Mouse (Mus musculus) lung, embryonic 14.5 days (tissue): Measurements from ENCODE around the gene Slc25a35. TPM values are rescaled to one million over a fixed set of nuclear protein-coding genes. Genes with fewer than 3 reads are reported as not detected.

Source experiments
- ATAC-seq: fragments of 200-750 bp; cut with Nextera tagmentation; 2 replicates; pipeline ENCODE4 v1.8.0; 2017; ENCODE audit warnings: mild to moderate bottlenecking, moderate TSS enrichment, moderate library complexity; ENCODE audit not compliant: insufficient read depth
- DNase-seq: peaks from one replicate; pipeline ENCODE4 v3.0.0-alpha.2; 2015
- H3K27ac ChIP-seq: fragments of 300-500 bp; sonication (generic); 2 replicates; pipeline ENCODE4 v1.5.1; 2014; ENCODE audit warnings: low read depth, mild to moderate bottlenecking, moderate library complexity
- H3K27me3 ChIP-seq: fragments of 300-500 bp; sonication (generic); 2 replicates; pipeline ENCODE4 v1.6.1; 2014; ENCODE audit warnings: low read length, control low read depth; ENCODE audit not compliant: insufficient read depth
- H3K36me3 ChIP-seq: fragments of 300-500 bp; sonication (generic); 2 replicates; pipeline ENCODE4 v1.6.1; 2014; ENCODE audit warnings: control low read depth; ENCODE audit not compliant: insufficient read depth
- H3K4me1 ChIP-seq: fragments of 300-500 bp; sonication (generic); 2 replicates; pipeline ENCODE4 v1.6.1; 2014; ENCODE audit warnings: antibody characterized with exemption, control low read depth; ENCODE audit not compliant: insufficient read depth
- H3K4me2 ChIP-seq: fragments of 300-500 bp; sonication (generic); 2 replicates; pipeline ENCODE4 v1.6.1; 2014; ENCODE audit warnings: mild to moderate bottlenecking
- H3K4me3 ChIP-seq: fragments of 300-500 bp; sonication (generic); 2 replicates; pipeline ENCODE4 v1.5.1; 2014; ENCODE audit warnings: low read depth, low read length
- H3K9ac ChIP-seq: fragments of 300-500 bp; sonication (generic); 2 replicates; pipeline ENCODE4 v1.6.1; 2014
- H3K9me3 ChIP-seq: fragments of 300-500 bp; sonication (generic); 2 replicates; pipeline ENCODE4 v1.6.1; 2016; ENCODE audit warnings: low read depth, low read length, control low read depth
- CTCF ChIP-seq: IDR thresholded peaks from 2 replicates; pipeline ENCODE4 v1.5.1; 2016; ENCODE audit warnings: antibody characterized with exemption, low read depth
- WGBS: fragments of 180-500 bp; shearing (Covaris S2); extraction: QIAGEN DNeasy Blood & Tissue Kit; methylation state at CpG from one replicate; pipeline ENCODE4 v1.1.7; 2014; 5-methylcytosine and 5-hydroxymethylcytosine counted together
- polyA plus RNA-seq: library from polyadenylated mRNA; unstranded; fragments of >200 nt; fragmentation: Nextera tagmentation; extraction: Ambion mirVana; gene quantifications from 2 replicates; pipeline ENCODE4 v1.2.1, GENCODE M21; 2014

Gene Slc25a35
- polyA plus RNA-seq, 1 experiment from 2014 or later: 3.9 TPM

GRCm38 (mm10) chr11:68974059-68974450 lies 6.1 kb downstream of the Slc25a35 start:
- Histone ChIP-seq H3K4me3 (peak overlapping the region; percentile 44), H3K9me3 (no peaks in the 10 kb centered on the region), H3K27me3 (no peaks in the 10 kb centered on the region), H3K9ac (peak overlapping the region; percentile 21; the same call in 1 of the 2 replicates), H3K27ac (no peak overlapping the region), H3K36me3 (no peaks in the 10 kb centered on the region), H3K4me1 (no peaks in the 10 kb centered on the region; the same call in 1 of the 2 replicates), H3K4me2 (peak overlapping the region; percentile 73)
- ATAC-seq (peak; percentile 18; the same call in 1 of the 2 replicates), DNase-seq (no peak)
- no peak for TF ChIP-seq CTCF
- WGBS: 26% methylated on average over 6 of the region's 6 CpGs

GRCm38 (mm10) chr11:68975085-68975484 lies 7.2 kb downstream of the Slc25a35 start, which contains the start of gene Rangrf:
TSS of gene Rangrf (minus strand) at chr11:68975185.
- no peak for TF ChIP-seq CTCF
- H3K27ac ChIP-seq: no peak within 1 kb of the TSS
- H3K4me1 ChIP-seq: no peaks in the 10 kb centered on the region; the same call in 1 of the 2 replicates
- H3K27me3 ChIP-seq: no peaks in the 10 kb centered on the region
- ATAC-seq (no peak), DNase-seq (no peak)
- WGBS: 73% methylated on average over 7 of the region's 7 CpGs
- H3K36me3 ChIP-seq: no peaks in the 10 kb centered on the region
- peak within 1 kb of the TSS; percentile 21 for H3K9ac ChIP-seq
- H3K9me3 ChIP-seq: no peaks in the 10 kb centered on the region
- peak within 1 kb of the TSS; percentile 73 for H3K4me2 ChIP-seq
- peak within 1 kb of the TSS; percentile 44 for H3K4me3 ChIP-seq

- H3K27ac ChIP-seq: no peak overlapping the region
Measured at GRCm38 (mm10) chr11:68975601-68976000, 7.7 kb downstream of the Slc25a35 start.

GRCm38 (mm10) chr11:68979320-68979733 lies 11.4 kb downstream of the Slc25a35 start:
- WGBS: 34% methylated on average over 5 of the region's 5 CpGs
- DNase-seq (no peak), ATAC-seq (no peak)
- Histone ChIP-seq H3K36me3 (no peaks in the 10 kb centered on the region), H3K4me3 (no peak overlapping the region), H3K27ac (no peak overlapping the region), H3K27me3 (no peaks in the 10 kb centered on the region), H3K4me1 (no peaks in the 10 kb centered on the region), H3K9ac (no peak overlapping the region), H3K4me2 (no peak overlapping the region), H3K9me3 (no peaks in the 10 kb centered on the region)
- no peak for TF ChIP-seq CTCF

More at GRCm38 (mm10) chr11:68975601-68976000, 7.7 kb downstream of the Slc25a35 start:
- H3K27me3 ChIP-seq: no peaks in the 10 kb centered on the region
- DNase-seq: no peak
- no peak overlapping the region for H3K4me2 ChIP-seq
- H3K4me1 ChIP-seq: no peaks in the 10 kb centered on the region; the same call in 1 of the 2 replicates
- H3K36me3 ChIP-seq: no peaks in the 10 kb centered on the region
- H3K9ac ChIP-seq: no peak overlapping the region
- no peaks in the 10 kb centered on the region for H3K9me3 ChIP-seq
- H3K4me3 ChIP-seq: no peak overlapping the region
- 93% methylated on average over 1 of the region's 1 CpGs for WGBS
- TF ChIP-seq CTCF: no peak
- no peak for ATAC-seq

GRCm38 (mm10) chr11:68980919-68981318 lies 13.0 kb downstream of the Slc25a35 start:
- no peak for TF ChIP-seq CTCF
- H3K9me3 ChIP-seq: no peaks in the 10 kb centered on the region
- H3K27ac ChIP-seq: no peak overlapping the region
- 50% methylated on average over 3 of the region's 3 CpGs for WGBS
- no peak overlapping the region for H3K9ac ChIP-seq
- no peak overlapping the region for H3K4me2 ChIP-seq
- DNase-seq (no peak), ATAC-seq (no peak)
- no peaks in the 10 kb centered on the region for H3K27me3 ChIP-seq
- no peaks in the 10 kb centered on the region for H3K4me1 ChIP-seq
- H3K4me3 ChIP-seq: no peak overlapping the region
- 0 out of 2 replicates have a peak, but pooled peaks cover 3% of the 10 kb centered on the region for H3K36me3 ChIP-seq

- H3K27me3 ChIP-seq: no peaks in the 10 kb centered on the region
- H3K4me2 ChIP-seq: no peak overlapping the region
- TF ChIP-seq CTCF: peak; percentile 89
- H3K27ac ChIP-seq: no peak overlapping the region
- no peak overlapping the region for H3K9ac ChIP-seq
- no peak overlapping the region for H3K4me3 ChIP-seq
- 27% methylated on average over 4 of the region's 4 CpGs for WGBS
- peaks cover 20% of the 10 kb centered on the region for H3K36me3 ChIP-seq
- peak; percentile 90 for DNase-seq
- no peaks in the 10 kb centered on the region for H3K4me1 ChIP-seq
- ATAC-seq: peak; percentile 49; the same call in 1 of the 2 replicates
- no peaks in the 10 kb centered on the region for H3K9me3 ChIP-seq
Measured at GRCm38 (mm10) chr11:68982639-68983369, 14.9 kb downstream of the Slc25a35 start.

GRCm38 (mm10) chr11:68987365-68987882 lies 19.5 kb downstream of the Slc25a35 start:
- ATAC-seq (no peak), DNase-seq (no peak)
- Histone ChIP-seq H3K9ac (no peak overlapping the region), H3K4me1 (no peaks in the 10 kb centered on the region), H3K36me3 (peaks cover 66% of the 10 kb centered on the region), H3K27ac (no peak overlapping the region), H3K27me3 (no peaks in the 10 kb centered on the region), H3K9me3 (no peaks in the 10 kb centered on the region), H3K4me2 (no peak overlapping the region), H3K4me3 (no peak overlapping the region)
- 90% methylated on average over 11 of the region's 11 CpGs for WGBS
- TF ChIP-seq CTCF: no peak
